Mouse (Mus musculus) urinary bladder, adult 18-20 months (tissue): Measurements from ENCODE around the gene Thyn1.
A peak's percentile ranks its signal among the peaks of the same experiment; 100 is the strongest.

Source experiments
- DNase-seq, 2 experiments: peaks; one replicate each; pipeline ENCODE4 v3.0.0; 2022; ENCODE audit warnings: low spot score in 2 of 2, mixed read lengths in 2 of 2

The Thyn1 gene

GRCm38 (mm10) chr9:26999461-27000395 lies at the start of gene Thyn1, which contains the start of gene Acad8:
Gene Thyn1, plus strand, starts transcription at chr9:26999710.
Gene Acad8, minus strand, starts transcription at chr9:26999566.
- peak; percentile 91 to 95 for DNase-seq

- DNase-seq = no peak
These were observed 21.8 kb upstream of the Thyn1 start for GRCm38 (mm10) chr9:26977754-26978153.

GRCm38 (mm10) chr9:26978776-26979175 lies 20.7 kb upstream of the Thyn1 start:
- no peak for DNase-seq

- no peak for DNase-seq
These were observed 14.4 kb upstream of the Thyn1 start for GRCm38 (mm10) chr9:26985090-26985613.

- no peak for DNase-seq
These were observed 13.7 kb upstream of the Thyn1 start for GRCm38 (mm10) chr9:26985668-26986277.

GRCm38 (mm10) chr9:26990181-26990580 lies 9.3 kb upstream of the Thyn1 start:
- no peak for DNase-seq

- no peak for DNase-seq
These were observed 6.4 kb upstream of the Thyn1 start for GRCm38 (mm10) chr9:26993118-26993517.

- no peak for DNase-seq
These were observed 5.6 kb upstream of the Thyn1 start for GRCm38 (mm10) chr9:26993900-26994299.

GRCm38 (mm10) chr9:26997062-26997461 lies 2.4 kb upstream of the Thyn1 start:
- DNase-seq = no peak

- DNase-seq = no peak
These were observed 2.0 kb upstream of the Thyn1 start for GRCm38 (mm10) chr9:26997501-26997900.

- DNase-seq = no peak
These were observed 645 bp upstream of the Thyn1 start for GRCm38 (mm10) chr9:26998669-26999460.

GRCm38 (mm10) chr9:27005231-27005630 lies 5.7 kb downstream of the Thyn1 start:
- no peak for DNase-seq

- DNase-seq = no peak
These were observed 6.4 kb downstream of the Thyn1 start for GRCm38 (mm10) chr9:27005933-27006332.

- no peak for DNase-seq
These were observed 7.4 kb downstream of the Thyn1 start for GRCm38 (mm10) chr9:27006866-27007265.

- no peak for DNase-seq
These were observed 9.7 kb downstream of the Thyn1 start for GRCm38 (mm10) chr9:27009231-27009630.

- no peak for DNase-seq
These were observed 12.1 kb downstream of the Thyn1 start for GRCm38 (mm10) chr9:27011572-27011971.

- no peak for DNase-seq
These were observed 19.5 kb downstream of the Thyn1 start for GRCm38 (mm10) chr9:27018961-27019360.

GRCm38 (mm10) chr9:27023681-27024080 lies 24.2 kb downstream of the Thyn1 start:
- DNase-seq = no peak

GRCm38 (mm10) chr9:27026708-27027107 lies 27.2 kb downstream of the Thyn1 start:
- DNase-seq = no peak

- peak; percentile 15 to 36 for DNase-seq
These were observed 29.7 kb downstream of the Thyn1 start for GRCm38 (mm10) chr9:27029022-27029827.
